Mouse (Mus musculus) liver, embryonic 14.5 days (tissue): ENCODE data around the gene Sapcd2. TPM values are rescaled to one million over a fixed set of nuclear protein-coding genes. Genes with fewer than 3 reads are reported as not detected.

ENCODE experiments used
- ATAC-seq: fragments of 200-750 bp; cut with Nextera tagmentation; 2 replicates; pipeline ENCODE4 v1.8.0; 2017; ENCODE audit warnings: moderate number of reproducible peaks, mild to moderate bottlenecking, moderate library complexity; ENCODE audit not compliant: insufficient read depth
- DNase-seq, 3 experiments: peaks; one replicate each; pipeline ENCODE4 v3.0.0-alpha.2; 2012 to 2013; ENCODE audit warnings: low read depth in 3 of 3, low spot score in 3 of 3
- H3K27ac ChIP-seq: fragments of 300-500 bp; sonication (generic); 2 replicates; pipeline ENCODE4 v1.5.1; 2014; ENCODE audit warnings: moderate library complexity, mild to moderate bottlenecking, control low read depth, inconsistent platforms
- H3K27me3 ChIP-seq: fragments of 300-500 bp; sonication (generic); 2 replicates; pipeline ENCODE4 v1.6.1; 2014; ENCODE audit warnings: mild to moderate bottlenecking, low read length, moderate library complexity; ENCODE audit not compliant: control insufficient read depth, insufficient read depth
- H3K36me3 ChIP-seq: fragments of 300-500 bp; sonication (generic); replicated peaks from 2 replicates; pipeline ENCODE4 v1.6.1; 2014; ENCODE audit warnings: low read depth; ENCODE audit not compliant: control insufficient read depth, insufficient read depth
- H3K4me1 ChIP-seq, 2 experiments: fragments of 200-500 bp in 1 of 2; fragments of 300-500 bp in 1 of 2; sonication (generic) in 1 of 2; replicated peaks; 2 replicates each; pipeline ENCODE4 v1.6.1; 2012 to 2014; ENCODE audit warnings: antibody characterized with exemption in 1 of 2, inconsistent platforms in 1 of 2, low read length in 1 of 2; ENCODE audit not compliant: control insufficient read depth in 2 of 2, insufficient read depth in 2 of 2
- H3K4me2 ChIP-seq: fragments of 300-500 bp; sonication (generic); 2 replicates; pipeline ENCODE4 v1.6.1; 2014; ENCODE audit warnings: low read depth, mild to moderate bottlenecking, control low read depth, moderate library complexity
- H3K4me3 ChIP-seq, 2 experiments: fragments of 200-500 bp in 1 of 2; fragments of 300-500 bp in 1 of 2; sonication (generic) in 1 of 2; 2 replicates each; pipeline ENCODE4 v1.5.1; 2012 to 2014; ENCODE audit warnings: low read depth in 2 of 2, low read length in 2 of 2, mild to moderate bottlenecking in 2 of 2, control low read depth in 1 of 2, inconsistent platforms in 1 of 2, moderate library complexity in 1 of 2; ENCODE audit not compliant: insufficient read depth in 1 of 2
- H3K9ac ChIP-seq: fragments of 300-500 bp; sonication (generic); replicated peaks from 2 replicates; pipeline ENCODE4 v1.6.1; 2014; ENCODE audit warnings: mild to moderate bottlenecking, control low read depth, moderate library complexity
- H3K9me3 ChIP-seq: fragments of 300-500 bp; sonication (generic); 2 replicates; pipeline ENCODE4 v1.6.1; 2016; ENCODE audit warnings: low read length, mixed read lengths; ENCODE audit not compliant: control insufficient read depth
- CTCF ChIP-seq: IDR thresholded peaks from 2 replicates; pipeline ENCODE4 v1.5.1; 2016; ENCODE audit warnings: antibody characterized with exemption, low read depth, control low read depth
- EP300 ChIP-seq: IDR thresholded peaks from 2 replicates; pipeline ENCODE4 v1.6.1; 2016; ENCODE audit warnings: antibody characterized with exemption, low read depth
- WGBS: fragments of 180-500 bp; shearing (Covaris S2); extraction: QIAGEN DNeasy Blood & Tissue Kit; methylation state at CpG from one replicate; pipeline ENCODE4 v1.1.7; 2014; ENCODE audit not compliant: insufficient replicate concordance; 5-methylcytosine and 5-hydroxymethylcytosine counted together
- polyA plus RNA-seq, 2 experiments: library from polyadenylated mRNA; depleted of rRNA in 1 of 2; stranded (reverse) in 1 of 2; unstranded in 1 of 2; fragments of >200 nt; fragmentation: Nextera tagmentation in 1 of 2; extraction: Ambion mirVana in 1 of 2; gene quantifications; 2 replicates each; pipeline versions ENCODE4 v1.2.1 to v1.2.3; 2012 to 2014

Sapcd2 gene
- polyA plus RNA-seq, 2 experiments = 17.9 to 20.1 TPM

- H3K9ac ChIP-seq = peak within 1 kb of the TSS; percentile 95
- H3K27me3 ChIP-seq = no peaks in the 10 kb centered on the region; the same call in 1 of the 2 replicates
- ATAC-seq = peak; percentile 97
- TF ChIP-seq CTCF = peak; percentile 73
- TF ChIP-seq EP300 = no peak
- no peaks in the 10 kb centered on the region for H3K9me3 ChIP-seq
- peak within 1 kb of the TSS; percentile 90 to 99 for H3K4me3 ChIP-seq
- H3K36me3 ChIP-seq = peaks cover 10% of the 10 kb centered on the region
- peaks cover 12 to 14% of the 10 kb centered on the region in 2 experiments for H3K4me1 ChIP-seq
- under 1% methylated on average over 78 of the region's 78 CpGs for WGBS
- peak; percentile 98 to 99 (median 99) for DNase-seq
- H3K27ac ChIP-seq = peak within 1 kb of the TSS; percentile 77
- H3K4me2 ChIP-seq = peak within 1 kb of the TSS; percentile 96
These were observed 39.6 kb upstream of the Sapcd2 start, which contains the start of gene Man1b1 for GRCm38 (mm10) chr2:25332286-25333160. Gene Man1b1 (plus strand): TSS chr2:25332338.

- Histone ChIP-seq H3K4me1 (peaks cover 12 to 14% of the 10 kb centered on the region in 2 experiments), H3K4me2 (peak overlapping the region; percentile 96), H3K36me3 (peaks cover 19% of the 10 kb centered on the region), H3K9me3 (no peaks in the 10 kb centered on the region), H3K27ac (no peak overlapping the region; the same call in 1 of the 2 replicates), H3K27me3 (no peaks in the 10 kb centered on the region), H3K4me3 (peak overlapping the region; percentile 90 to 99), H3K9ac (peak overlapping the region; percentile 93)
- ATAC-seq = no peak
- 69% methylated on average over 2 of the region's 2 CpGs for WGBS
- DNase-seq = no peak
- TF ChIP-seq CTCF (no peak), EP300 (no peak)
These were observed 38.6 kb upstream of the Sapcd2 start for GRCm38 (mm10) chr2:25333569-25333968.

GRCm38 (mm10) chr2:25338303-25338702, 33.8 kb upstream of the Sapcd2 start:
- peaks cover 33% of the 10 kb centered on the region for H3K36me3 ChIP-seq
- WGBS = 86% methylated on average over 6 of the region's 6 CpGs

GRCm38 (mm10) chr2:25348162-25348561, 24.0 kb upstream of the Sapcd2 start:
- DNase-seq = no peak
- no peak overlapping the region for H3K27ac ChIP-seq
- no peak overlapping the region for H3K9ac ChIP-seq
- peaks cover 53% of the 10 kb centered on the region for H3K36me3 ChIP-seq
- no peaks in the 10 kb centered on the region for H3K27me3 ChIP-seq
- ATAC-seq = no peak
- no peak overlapping the region for H3K4me3 ChIP-seq
- H3K4me1 ChIP-seq = no peaks in the 10 kb centered on the region
- no peaks in the 10 kb centered on the region for H3K9me3 ChIP-seq
- 82% methylated on average over 7 of the region's 7 CpGs for WGBS
- H3K4me2 ChIP-seq = no peak overlapping the region
- TF ChIP-seq CTCF (no peak), EP300 (no peak)

More at GRCm38 (mm10) chr2:25338303-25338702, 33.8 kb upstream of the Sapcd2 start:
- Histone ChIP-seq H3K4me2 (no peak overlapping the region), H3K9me3 (no peaks in the 10 kb centered on the region), H3K4me3 (no peak overlapping the region), H3K9ac (no peak overlapping the region), H3K27ac (no peak overlapping the region), H3K4me1 (peaks cover 4 to 5% of the 10 kb centered on the region in 2 experiments), H3K27me3 (no peaks in the 10 kb centered on the region)
- no peak for ATAC-seq
- TF ChIP-seq EP300 = no peak
- TF ChIP-seq CTCF = no peak
- no peak for DNase-seq

GRCm38 (mm10) chr2:25349499-25349898, 22.6 kb upstream of the Sapcd2 start:
- ATAC-seq = no peak
- DNase-seq = no peak
- Histone ChIP-seq H3K27ac (no peak overlapping the region), H3K4me2 (no peak overlapping the region), H3K27me3 (no peaks in the 10 kb centered on the region), H3K36me3 (peaks cover 43% of the 10 kb centered on the region), H3K9ac (no peak overlapping the region), H3K4me3 (no peak overlapping the region), H3K9me3 (no peaks in the 10 kb centered on the region), H3K4me1 (no peaks in the 10 kb centered on the region)
- WGBS = 78% methylated on average over 4 of the region's 4 CpGs
- TF ChIP-seq EP300 (no peak), CTCF (no peak)
